Mouse (Mus musculus) forebrain, postnatal 0 days (tissue): ENCODE measurements around the gene Btbd8. TPM values are rescaled to one million over a fixed set of nuclear protein-coding genes. Genes with fewer than 3 reads are reported as not detected.

Source experiments
- ATAC-seq: fragments of 200-750 bp; cut with Nextera tagmentation; 2 replicates; pipeline ENCODE4 v1.8.0; 2017; ENCODE audit warnings: mild to moderate bottlenecking, moderate library complexity
- DNase-seq: peaks from one replicate; pipeline ENCODE4 v3.0.0-alpha.2; 2015
- H3K27ac ChIP-seq: fragments of 300-500 bp; sonication (generic); 2 replicates; pipeline ENCODE4 v1.5.1; 2014; ENCODE audit warnings: low read depth, mild to moderate bottlenecking, antibody characterized with exemption, low read length, moderate library complexity, mixed read lengths
- H3K27me3 ChIP-seq: fragments of 300-500 bp; sonication (generic); 2 replicates; pipeline ENCODE4 v1.6.1; 2014; ENCODE audit warnings: mild to moderate bottlenecking, low read length, mixed read lengths; ENCODE audit not compliant: insufficient read depth
- H3K36me3 ChIP-seq: fragments of 300-500 bp; sonication (generic); 2 replicates; pipeline ENCODE4 v1.6.1; 2014; ENCODE audit warnings: mild to moderate bottlenecking, moderate library complexity; ENCODE audit not compliant: insufficient read depth
- H3K4me1 ChIP-seq: fragments of 300-500 bp; sonication (generic); 2 replicates; pipeline ENCODE4 v1.6.1; 2014; ENCODE audit warnings: antibody characterized with exemption; ENCODE audit not compliant: insufficient read depth
- H3K4me2 ChIP-seq: fragments of 300-500 bp; sonication (generic); 2 replicates; pipeline ENCODE4 v1.6.1; 2014; ENCODE audit warnings: low read depth, mild to moderate bottlenecking, moderate library complexity
- H3K4me3 ChIP-seq: fragments of 300-500 bp; sonication (generic); 2 replicates; pipeline ENCODE4 v1.5.1; 2014; ENCODE audit warnings: low read depth, low read length, mixed read lengths
- H3K9ac ChIP-seq: fragments of 300-500 bp; sonication (generic); 2 replicates; pipeline ENCODE4 v1.6.1; 2014; ENCODE audit warnings: mild to moderate bottlenecking
- H3K9me3 ChIP-seq: fragments of 300-500 bp; sonication (generic); 2 replicates; pipeline ENCODE4 v1.6.1; 2016; ENCODE audit warnings: low read length
- CTCF ChIP-seq: sonication (generic); IDR thresholded peaks from 2 replicates; pipeline ENCODE4 v1.5.1; 2016; ENCODE audit warnings: antibody characterized with exemption, control low read depth, low read depth
- WGBS: fragments of 180-500 bp; shearing (Covaris S2); extraction: QIAGEN DNeasy Blood & Tissue Kit; methylation state at CpG from one replicate; pipeline ENCODE4 v1.1.7; 2014; 5-methylcytosine and 5-hydroxymethylcytosine counted together
- polyA plus RNA-seq: library from polyadenylated mRNA; unstranded; fragments of >200 nt; fragmentation: Nextera tagmentation; extraction: Ambion mirVana; gene quantifications from 2 replicates; pipeline ENCODE4 v1.2.1, GENCODE M21; 2015
- total RNA-seq: library from RNA; depleted of rRNA; stranded (reverse); fragments of >200 nt; gene quantifications from 2 replicates; pipeline ENCODE4 v1.2.3, GENCODE M21; 2014; rRNA removed

Gene Btbd8
- total RNA-seq (51.8 and 52.5 TPM in 2 replicates), polyA plus RNA-seq (19.1 and 26.3 TPM in 2 replicates)

DNA sequence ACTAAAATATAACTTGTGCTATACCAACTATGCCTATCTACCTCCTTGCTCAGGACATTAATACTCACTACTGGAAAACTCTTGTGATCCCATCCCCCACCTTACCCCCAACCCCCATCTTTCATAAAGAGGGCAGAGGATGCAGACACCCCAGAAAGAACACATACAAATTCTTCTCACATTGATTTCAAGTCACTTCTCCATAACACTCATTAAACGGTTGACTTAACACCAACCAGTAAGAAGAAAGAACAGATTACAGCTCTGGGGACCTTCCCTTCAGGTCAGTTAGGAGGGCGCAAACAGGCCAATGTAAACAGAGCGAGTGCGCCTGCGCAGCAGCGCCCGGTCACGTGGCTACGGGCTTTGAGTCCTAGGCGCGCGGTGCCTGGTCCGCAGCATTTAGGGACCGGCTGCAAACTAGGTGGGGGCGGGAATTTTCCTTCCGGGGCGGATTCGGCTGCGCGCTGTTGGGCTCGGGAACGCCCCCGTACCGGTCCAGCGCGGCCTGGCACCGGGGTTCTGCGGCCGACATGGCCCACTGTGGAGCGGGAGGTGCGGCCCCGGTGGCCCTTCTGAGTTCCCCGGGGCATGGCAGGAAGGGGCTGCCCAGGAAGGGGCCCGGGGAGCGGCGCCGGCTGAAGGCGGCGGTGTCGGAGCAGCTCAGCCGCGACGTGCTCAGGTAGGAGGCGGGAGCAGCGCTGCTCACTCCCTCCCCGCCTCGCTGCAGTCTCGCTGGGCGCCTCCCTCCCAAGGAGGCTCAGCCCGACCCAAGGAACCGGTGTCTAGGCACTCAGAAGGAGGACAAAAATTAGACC, at the start of gene Btbd8:
TSS of gene Btbd8 (plus strand) at position 534 of the 818 bp plus-strand sequence.
- TF ChIP-seq CTCF = 0 out of 2 replicates have a peak, but pooled peaks have one; percentile 9

GRCm38 (mm10) chr5:107389373-107389772, 48.4 kb upstream of the Btbd8 start:
- no peak for ATAC-seq
- Histone ChIP-seq H3K9me3 (no peaks in the 10 kb centered on the region), H3K4me2 (no peak overlapping the region), H3K27me3 (no peaks in the 10 kb centered on the region), H3K36me3 (no peaks in the 10 kb centered on the region), H3K4me1 (no peaks in the 10 kb centered on the region), H3K4me3 (no peak overlapping the region), H3K27ac (no peak overlapping the region), H3K9ac (no peak overlapping the region)
- WGBS = 79% methylated on average over 2 of the region's 2 CpGs
- no peak for DNase-seq
- TF ChIP-seq CTCF = no peak

More for the DNA sequence above, at the start of gene Btbd8:
- Histone ChIP-seq H3K9me3 (no peaks in the 10 kb centered on the region), H3K36me3 (no peaks in the 10 kb centered on the region), H3K9ac (peak within 1 kb of the TSS; percentile 92), H3K4me3 (peak within 1 kb of the TSS; percentile 74), H3K4me1 (no peaks in the 10 kb centered on the region), H3K4me2 (peak within 1 kb of the TSS; percentile 57), H3K27me3 (no peaks in the 10 kb centered on the region), H3K27ac (peak within 1 kb of the TSS; percentile 88)
- ATAC-seq (peak; percentile 95), DNase-seq (peak; percentile 96)
- 1% methylated on average over 50 of the region's 51 CpGs for WGBS

GRCm38 (mm10) chr5:107394437-107394836, 43.4 kb upstream of the Btbd8 start:
- no peaks in the 10 kb centered on the region for H3K4me1 ChIP-seq
- no peak for TF ChIP-seq CTCF
- H3K9ac ChIP-seq = no peak overlapping the region
- H3K36me3 ChIP-seq = no peaks in the 10 kb centered on the region
- H3K9me3 ChIP-seq = no peaks in the 10 kb centered on the region
- no peaks in the 10 kb centered on the region for H3K27me3 ChIP-seq
- ATAC-seq (no peak), DNase-seq (no peak)
- H3K4me3 ChIP-seq = no peak overlapping the region
- H3K4me2 ChIP-seq = no peak overlapping the region
- no peak overlapping the region for H3K27ac ChIP-seq
- 75% methylated on average over 2 of the region's 2 CpGs for WGBS

DNA sequence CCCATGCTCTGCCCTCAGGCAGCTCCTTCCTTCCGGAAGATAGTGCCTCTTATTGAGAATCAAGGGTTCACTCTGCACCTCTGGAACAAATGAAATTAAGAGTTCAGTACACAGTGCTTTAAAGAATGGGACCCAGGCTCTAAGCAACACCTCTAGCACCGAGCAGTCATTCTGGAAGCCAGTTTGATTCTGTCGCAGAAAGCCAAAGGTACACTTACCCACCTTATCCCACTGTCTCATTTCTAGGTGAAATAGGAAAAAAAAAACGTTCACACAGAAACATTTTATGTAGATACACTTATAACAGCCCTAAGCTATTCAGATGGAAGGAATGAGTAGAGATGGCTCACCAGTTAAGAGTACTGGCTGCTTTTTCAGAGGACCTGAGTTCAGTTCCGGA, 35.4 kb upstream of the Btbd8 start, which contains the start of gene Ephx4:
TSS of gene Ephx4 (plus strand) at position 301 of the 400 bp plus-strand sequence.
- Histone ChIP-seq H3K27ac (peak within 1 kb of the TSS; percentile 9), H3K9me3 (no peaks in the 10 kb centered on the region), H3K9ac (peak within 1 kb of the TSS; percentile 69), H3K4me1 (no peaks in the 10 kb centered on the region), H3K36me3 (no peaks in the 10 kb centered on the region), H3K27me3 (no peaks in the 10 kb centered on the region), H3K4me3 (peak within 1 kb of the TSS; percentile 63), H3K4me2 (peak within 1 kb of the TSS; percentile 94)
- no peak for ATAC-seq
- WGBS = 15% methylated on average over 5 of the region's 5 CpGs
- no peak for TF ChIP-seq CTCF
- no peak for DNase-seq

GRCm38 (mm10) chr5:107403011-107403946, 34.5 kb upstream of the Btbd8 start:
- Histone ChIP-seq H3K9me3 (no peaks in the 10 kb centered on the region), H3K27ac (peak overlapping the region; percentile 9), H3K36me3 (no peaks in the 10 kb centered on the region), H3K27me3 (no peaks in the 10 kb centered on the region), H3K9ac (peak overlapping the region; percentile 69), H3K4me1 (no peaks in the 10 kb centered on the region), H3K4me2 (peak overlapping the region; percentile 94), H3K4me3 (peak overlapping the region; percentile 63)
- DNase-seq (peak; percentile 23), ATAC-seq (peak; percentile 73)
- under 1% methylated on average over 70 of the region's 80 CpGs for WGBS
- no peak for TF ChIP-seq CTCF

GRCm38 (mm10) chr5:107403947-107404684, 33.7 kb upstream of the Btbd8 start:
- Histone ChIP-seq H3K4me2 (peak overlapping the region; percentile 94), H3K4me3 (peak overlapping the region; percentile 63), H3K4me1 (no peaks in the 10 kb centered on the region), H3K9me3 (no peaks in the 10 kb centered on the region), H3K27me3 (no peaks in the 10 kb centered on the region), H3K36me3 (no peaks in the 10 kb centered on the region), H3K27ac (peak overlapping the region; percentile 9), H3K9ac (peak overlapping the region; percentile 69)
- peak; percentile 35 for DNase-seq
- whole genome bisulfite sequencing = 17% methylated on average over 12 of the region's 12 CpGs
- no peak for TF ChIP-seq CTCF
- ATAC-seq = no peak; the same call in 1 of the 2 replicates
